Comparison of ENCODE assay signal across 9 mouse cellular contexts in genomic region chr4:136117022-136117421, GRCm38 (mm10). TPM values are rescaled to one million over a fixed set of nuclear protein-coding genes. Genes with fewer than 3 reads are reported as not detected.
A peak's percentile ranks its signal among the peaks of the same experiment; 100 is the strongest.
DNase-seq lines count a peak whose midpoint lies in the region; ATAC-seq and TF ChIP-seq lines count a peak whose summit lies in the region.
"Had no signal": no experiment of that assay in that cellular context is flagged by ENCODE, and none has a peak within 500 bp of the region (broad histone marks: within the 10 kb centered on the region; RNA-seq: fewer than 3 reads in every experiment).

No protein-coding gene starts in this region.

- no peaks in the 10 kb centered on the region for H3K9me3 ChIP-seq in limb, embryonic 14.5 days (ENCODE audit: control insufficient read depth, low read length)
- no peaks in the 10 kb centered on the region for H3K9me3 ChIP-seq in midbrain, embryonic 16.5 days (replicated peaks; ENCODE audit: control insufficient read depth, low read length, poor library complexity, severe bottlenecking)
- H3K9me3 ChIP-seq: neural tube, embryonic 13.5 days had no signal

- DNase-seq in frontal cortex, postnatal 14 days (ENCODE audit: low spot score in 2 of 2) = no peak
- DNase-seq in adrenal gland, adult 2 months = peak; percentile 90
- DNase-seq in heart, adult 18-20 months = peak; percentile 81 to 88
- peak; percentile 43 for DNase-seq in limb, embryonic 14.5 days (ENCODE audit: low spot score)
- no peak for DNase-seq in layer of hippocampus, adult 2 months (ENCODE audit: low spot score in 2 of 2)

- no peak for TF ChIP-seq POLR2A in limb, embryonic 14.5 days (IDR thresholded peaks at IDR 0.05; ENCODE audit: borderline replicate concordance, extremely low read depth, insufficient read depth, insufficient read length)
- TF ChIP-seq POLR2A in olfactory bulb, adult 2 months (IDR thresholded peaks at IDR 0.05; ENCODE audit: insufficient read depth, low read depth, low read length) = no peak; the same call in 1 of the 2 replicates

- H3K36me3 ChIP-seq in limb, embryonic 14.5 days (ENCODE audit: control insufficient read depth, insufficient read depth, low read length) = no peaks in the 10 kb centered on the region
- H3K36me3 ChIP-seq in midbrain, embryonic 16.5 days (ENCODE audit: control insufficient read depth, insufficient read depth, low read length) = no peaks in the 10 kb centered on the region
- H3K36me3 ChIP-seq: neural tube, embryonic 13.5 days had no signal

- no peaks in the 10 kb centered on the region for H3K27me3 ChIP-seq in limb, embryonic 14.5 days (ENCODE audit: control insufficient read depth, insufficient read depth, low read length)
- no peaks in the 10 kb centered on the region for H3K27me3 ChIP-seq in midbrain, embryonic 16.5 days (ENCODE audit: control insufficient read depth, insufficient read depth, low read depth, low read length)
- H3K27me3 ChIP-seq: neural tube, embryonic 13.5 days had no signal

- no peak overlapping the region for H3K27ac ChIP-seq in limb, embryonic 14.5 days (replicated peaks; ENCODE audit: low read depth, low read length)
- 0 out of 2 replicates have a peak overlapping the region, but pooled peaks have one; percentile 0 for H3K27ac ChIP-seq in olfactory bulb, adult 2 months (ENCODE audit: insufficient read depth, low read depth, low read length)
- H3K27ac ChIP-seq in layer of hippocampus, adult 2 months = no peak overlapping the region
- H3K27ac ChIP-seq in midbrain, embryonic 16.5 days (ENCODE audit: low read length) = no peak overlapping the region
- H3K27ac ChIP-seq: neural tube, embryonic 13.5 days had no signal

- no peak overlapping the region for H3K9ac ChIP-seq in limb, embryonic 14.5 days (ENCODE audit: low read depth, low read length, severe bottlenecking)
- H3K9ac ChIP-seq in midbrain, embryonic 16.5 days (ENCODE audit: low read depth, low read length) = no peak overlapping the region
- H3K9ac ChIP-seq: neural tube, embryonic 13.5 days had no signal

- 62% methylated on average over 13 of the region's 13 CpGs for WGBS in limb, embryonic 14.5 days
- 35% methylated on average over 13 of the region's 13 CpGs for WGBS in olfactory bulb, adult 2 months
- 51% methylated on average over 13 of the region's 13 CpGs for WGBS in midbrain, embryonic 16.5 days

- H3K4me3 ChIP-seq in limb, embryonic 14.5 days (replicated peaks; ENCODE audit: low read length) = no peak overlapping the region
- no peak overlapping the region for H3K4me3 ChIP-seq in olfactory bulb, adult 2 months (ENCODE audit: insufficient read depth, low read depth, low read length)
- H3K4me3 ChIP-seq in layer of hippocampus, adult 2 months = no peak overlapping the region
- no peak overlapping the region for H3K4me3 ChIP-seq in midbrain, embryonic 16.5 days (ENCODE audit: low read depth, low read length)
- H3K4me3 ChIP-seq: neural tube, embryonic 13.5 days had no signal

- TF ChIP-seq CTCF in olfactory bulb, adult 2 months (IDR thresholded peaks at IDR 0.05; ENCODE audit: insufficient read depth, low read depth, low read length) = no peak
- no peak for TF ChIP-seq CTCF in layer of hippocampus, adult 2 months (conservative IDR thresholded peaks at IDR 0.05)

- no peaks in the 10 kb centered on the region; the same call in 1 of the 2 replicates for H3K4me1 ChIP-seq in limb, embryonic 14.5 days (ENCODE audit: control insufficient read depth, insufficient read depth, low read length)
- peaks cover 10% of the 10 kb centered on the region for H3K4me1 ChIP-seq in olfactory bulb, adult 2 months (ENCODE audit: control insufficient read depth, insufficient read depth, low read length)
- H3K4me1 ChIP-seq in midbrain, embryonic 16.5 days (ENCODE audit: control insufficient read depth, insufficient read depth, low read length) = no peaks in the 10 kb centered on the region
- H3K4me1 ChIP-seq: neural tube, embryonic 13.5 days had no signal

- ATAC-seq in frontal cortex, adult (ENCODE audit: low TSS enrichment) = peak; percentile 55; the same call in 1 of the 2 replicates
- ATAC-seq in limb, embryonic 14.5 days (ENCODE audit: low FRiP score, low read depth) = no peak
- no peak for ATAC-seq in midbrain, embryonic 16.5 days

- no peak overlapping the region for H3K4me2 ChIP-seq in limb, embryonic 14.5 days (replicated peaks; ENCODE audit: low read depth, low read length, severe bottlenecking)
- no peak overlapping the region for H3K4me2 ChIP-seq in midbrain, embryonic 16.5 days (ENCODE audit: low read length)
- H3K4me2 ChIP-seq: neural tube, embryonic 13.5 days had no signal

RNA-seq across cellular contexts. Expression of gene Id3, which starts 26.3 kb away (rescaled TPM):
- 10 to 100 TPM; 31.5 to 70.5 TPM for total RNA-seq in adrenal gland, adult 2 months (2021)
- polyA plus RNA-seq in adrenal gland, adult 2 months (2012; rRNA removed) = 235 and 298 TPM in 2 replicates
- total RNA-seq in heart, adult 18-20 months (2021) = 10 to 100 TPM; 58.3 to 64.3 TPM
- 417 and 561 TPM in 2 replicates for polyA plus RNA-seq in limb, embryonic 14.5 days (2012; rRNA removed)
- polyA plus RNA-seq in limb, embryonic 14.5 days (2014; fragmentation: Nextera tagmentation; extraction: Ambion mirVana) = 500 and 565 TPM in 2 replicates
- polyA plus RNA-seq in olfactory bulb, adult 2 months (2012; ENCODE audit: insufficient read depth, insufficient read length, low replicate concordance, missing spikeins) = not detected in 2 replicates
- 10 to 100 TPM; 45.1 to 47.4 TPM for total RNA-seq in layer of hippocampus, adult 2 months (2021)
- 110 and 114 TPM in 2 replicates for polyA plus RNA-seq in midbrain, embryonic 16.5 days (2015; fragmentation: Nextera tagmentation; extraction: Ambion mirVana)

RNA-seq across cellular contexts. Expression of gene E2f2, which starts 55.2 kb away (rescaled TPM):
- 1 to 10 TPM; 1.8 to 5.1 TPM for total RNA-seq in adrenal gland, adult 2 months (2021)
- 2.9 and 3.0 TPM in 2 replicates for polyA plus RNA-seq in adrenal gland, adult 2 months (2012; rRNA removed)
- 1 to 10 TPM; 1.3 to 1.4 TPM for total RNA-seq in heart, adult 18-20 months (2021)
- polyA plus RNA-seq in limb, embryonic 14.5 days (2012; rRNA removed) = 8.9 and 9.4 TPM in 2 replicates
- polyA plus RNA-seq in limb, embryonic 14.5 days (2014; fragmentation: Nextera tagmentation; extraction: Ambion mirVana) = 5.9 and 6.8 TPM in 2 replicates
- 129 TPM in 1 of 2 replicates, not detected in the other for polyA plus RNA-seq in olfactory bulb, adult 2 months (2012; ENCODE audit: insufficient read depth, insufficient read length, low replicate concordance, missing spikeins)
- total RNA-seq in layer of hippocampus, adult 2 months (2021) = 1 to 10 TPM in 1 of 2 experiments, under 1 TPM in 1; 0.74 to 1.5 TPM
- polyA plus RNA-seq in midbrain, embryonic 16.5 days (2015; fragmentation: Nextera tagmentation; extraction: Ambion mirVana) = 1.4 and 1.6 TPM in 2 replicates

Comparison
In these comparisons a context has a peak if more than half of its experiments do, and no peak if none do; other contexts are left out.
1. DNase-seq: peak in adrenal gland, adult 2 months (single experiment), heart, adult 18-20 months (2 of 2) and limb, embryonic 14.5 days (single experiment); none in frontal cortex, postnatal 14 days (0 of 2) and layer of hippocampus, adult 2 months (0 of 2).
2. RNA of gene Id3, which starts 26.3 kb away (polyA plus RNA-seq): 417 to 565 TPM in limb, embryonic 14.5 days, 235 to 298 TPM in adrenal gland, adult 2 months and 110 to 114 TPM in midbrain, embryonic 16.5 days; not detected in olfactory bulb, adult 2 months; every median in the first group is over 100 times any median in the second.